Mouse (Mus musculus): ENCODE measurements around the gene Plac1.

DNA sequence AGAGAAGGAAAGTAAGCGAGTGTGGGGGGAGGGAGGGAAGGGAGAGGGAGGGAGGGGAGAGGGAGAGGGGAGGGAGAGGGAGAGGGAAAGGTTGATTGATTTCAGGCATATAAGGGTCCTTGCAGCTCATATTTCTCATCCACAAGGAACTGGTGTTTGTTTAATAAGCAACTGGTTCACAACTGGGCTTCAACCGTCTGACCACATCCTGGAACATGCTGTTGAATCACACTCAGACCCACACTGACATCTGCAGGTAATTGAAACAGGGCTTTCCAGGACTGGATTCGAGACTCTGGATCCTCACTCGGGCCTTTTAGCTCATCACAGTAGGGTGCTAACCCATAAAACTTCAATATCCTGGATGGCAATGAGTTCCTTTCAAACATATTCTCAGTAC is 6.2 kb downstream of the Plac1 start:
- TF ChIP-seq TCF12 (IDR thresholded peaks at IDR 0.05; ENCODE audit: insufficient read depth, poor library complexity, severe bottlenecking), result no peak
- TF ChIP-seq POLR2A (IDR thresholded peaks at IDR 0.05; ENCODE audit: insufficient read length, low read depth), result no peak

Data from myocyte (in vitro differentiated cells).